Mouse (Mus musculus): ENCODE data around the gene Rfx6. TPM values are rescaled to one million over a fixed set of nuclear protein-coding genes. Genes with fewer than 3 reads are reported as not detected.

The Rfx6 gene
- polyA plus RNA-seq (2012; ENCODE audit: low replicate concordance): 0.07 TPM in 1 of 2 replicates, not detected in the other

DNA sequence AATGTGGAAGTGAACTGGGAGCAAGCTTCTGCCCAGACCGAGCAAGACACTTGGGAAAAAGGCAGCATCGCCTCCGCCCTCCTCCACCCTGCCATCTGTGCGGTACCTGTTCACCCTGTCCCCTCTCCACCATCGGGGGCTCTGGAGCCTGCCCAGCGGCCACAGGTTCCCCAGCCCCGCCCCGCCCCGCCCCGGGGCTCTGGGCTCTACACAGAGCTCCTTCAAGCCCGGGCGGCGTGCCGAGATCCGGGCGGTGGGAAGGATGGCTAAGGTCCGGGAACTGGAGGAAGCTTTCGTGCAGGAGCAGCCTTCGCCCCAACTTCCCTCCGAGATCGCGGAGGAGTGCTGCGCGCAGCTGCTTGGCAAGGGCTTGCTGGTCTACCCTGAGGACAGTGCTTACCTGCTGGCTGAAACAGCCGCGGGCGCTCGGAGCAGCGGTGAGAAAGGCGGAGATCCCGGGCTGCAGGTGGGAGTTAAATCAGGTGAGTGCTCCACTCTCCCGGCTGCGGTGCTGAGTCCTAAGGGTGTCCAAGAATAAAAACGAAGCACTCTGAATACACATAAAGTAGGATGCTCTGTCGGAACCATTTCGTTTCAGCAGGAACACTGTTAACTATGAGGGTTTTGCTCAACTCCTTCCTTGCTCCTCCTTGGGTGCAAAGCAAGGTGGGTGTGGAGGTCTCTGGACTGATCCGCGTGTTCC, at the start of gene Rfx6:
TSS of gene Rfx6 (plus strand) at position 209 of the 703 bp plus-strand sequence.

DNA sequence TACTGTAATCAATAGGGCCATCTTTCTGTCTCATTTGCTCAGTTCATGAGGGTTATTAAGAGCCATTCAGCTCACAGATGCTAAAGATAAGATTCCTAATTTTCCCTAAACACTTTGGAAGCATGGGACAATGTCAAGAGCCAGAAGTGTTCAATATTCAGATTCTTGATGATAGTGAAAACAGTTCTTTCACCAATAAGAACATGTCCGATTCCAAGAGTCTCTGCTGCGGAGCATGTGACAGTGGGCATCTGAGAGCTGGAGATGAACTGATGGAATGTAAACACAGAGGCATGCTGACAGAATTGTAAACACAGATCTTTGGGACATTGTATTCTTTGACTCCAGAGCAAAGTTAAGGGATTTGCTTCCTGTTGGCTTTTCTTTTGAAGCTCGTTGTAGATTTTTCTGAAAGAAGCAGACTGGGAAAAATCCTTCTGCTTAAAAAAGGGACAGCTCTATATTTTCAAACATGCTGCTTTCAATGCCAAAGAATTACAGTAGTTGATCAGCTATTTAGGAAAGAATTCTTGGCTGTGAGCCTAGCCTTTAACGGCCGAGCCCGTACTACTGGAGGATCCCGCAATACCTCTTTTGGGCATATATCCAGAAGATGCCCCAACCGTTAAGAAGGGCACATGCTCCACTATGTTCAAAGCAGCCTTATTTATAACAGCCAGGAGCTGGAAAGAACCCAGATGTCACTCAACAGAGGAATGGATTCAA, 46.0 kb upstream of the Rfx6 start, which contains the start of gene Gprc6a:
TSS of gene Gprc6a (minus strand) at position 51 of the 726 bp plus-strand sequence.

Other genes starting within 250 kb of the Rfx6 start
- gene Gm49339, start 197.1 kb upstream of the Rfx6 start, polyA plus RNA-seq (2012; ENCODE audit: low replicate concordance): 0.38 and 0.74 TPM in 2 replicates
- gene Lilr4b, start 197.1 kb upstream of the Rfx6 start, polyA plus RNA-seq (2012; ENCODE audit: low replicate concordance): 0.25 and 1.1 TPM in 2 replicates
- gene Lilrb4a, start 186.8 kb upstream of the Rfx6 start, polyA plus RNA-seq (2012; ENCODE audit: low replicate concordance): 0.35 and 0.98 TPM in 2 replicates
- gene Fam162b, start 87.2 kb upstream of the Rfx6 start, polyA plus RNA-seq (2012; ENCODE audit: low replicate concordance): not detected in 2 replicates
- not detected in 2 replicates for gene Gprc6a, start 46.3 kb upstream of the Rfx6 start, polyA plus RNA-seq (2012; ENCODE audit: low replicate concordance)